Mouse (Mus musculus) embryonic facial prominence, embryonic 11.5 days (tissue): Measurements from ENCODE around the gene Slc13a5. TPM values are rescaled to one million over a fixed set of nuclear protein-coding genes. Genes with fewer than 3 reads are reported as not detected.

ENCODE experiments used
- ATAC-seq: fragments of 200-750 bp; cut with Nextera tagmentation; replicated peaks from 2 replicates; pipeline ENCODE4 v1.8.0; 2017; ENCODE audit warnings: low read depth; ENCODE audit not compliant: insufficient number of reproducible peaks, low FRiP score, low TSS enrichment
- DNase-seq: peaks from one replicate; pipeline ENCODE4 v3.0.0-alpha.2; 2015; ENCODE audit warnings: low spot score
- H3K27ac ChIP-seq: fragments of 300-500 bp; sonication (generic); replicated peaks from 2 replicates; pipeline ENCODE4 v1.5.1; 2014; ENCODE audit warnings: mild to moderate bottlenecking, low read depth, low read length, control low read depth
- H3K27me3 ChIP-seq: fragments of 300-500 bp; sonication (generic); 2 replicates; pipeline ENCODE4 v1.6.1; 2014; ENCODE audit warnings: mild to moderate bottlenecking, low read length, moderate library complexity, mixed read lengths; ENCODE audit not compliant: control insufficient read depth, insufficient read depth
- H3K36me3 ChIP-seq: fragments of 300-500 bp; sonication (generic); replicated peaks from 2 replicates; pipeline ENCODE4 v1.6.1; 2014; ENCODE audit warnings: low read depth, mild to moderate bottlenecking, low read length, moderate library complexity, mixed read lengths; ENCODE audit not compliant: control insufficient read depth, insufficient read depth
- H3K4me1 ChIP-seq: fragments of 300-500 bp; sonication (generic); 2 replicates; pipeline ENCODE4 v1.6.1; 2014; ENCODE audit warnings: low read length, mixed read lengths; ENCODE audit not compliant: control insufficient read depth, insufficient read depth
- H3K4me2 ChIP-seq: fragments of 300-500 bp; sonication (generic); 2 replicates; pipeline ENCODE4 v1.6.1; 2014; ENCODE audit warnings: low read depth, mild to moderate bottlenecking, control low read depth, low read length, moderate library complexity
- H3K4me3 ChIP-seq: fragments of 300-500 bp; sonication (generic); 2 replicates; pipeline ENCODE4 v1.5.1; 2014; ENCODE audit warnings: low read depth, low read length, control low read depth
- H3K9ac ChIP-seq: fragments of 300-500 bp; sonication (generic); replicated peaks from 2 replicates; pipeline ENCODE4 v1.6.1; 2014; ENCODE audit warnings: mild to moderate bottlenecking, control low read depth, low read length
- H3K9me3 ChIP-seq: fragments of 300-500 bp; sonication (generic); replicated peaks from 2 replicates; pipeline ENCODE4 v1.6.1; 2016; ENCODE audit warnings: mild to moderate bottlenecking, low read length, inconsistent platforms, mixed read lengths; ENCODE audit not compliant: control insufficient read depth
- WGBS: fragments of 180-500 bp; shearing (Covaris S2); extraction: QIAGEN DNeasy Blood & Tissue Kit; methylation state at CpG from one replicate; pipeline ENCODE4 v1.1.7; 2014; 5-methylcytosine and 5-hydroxymethylcytosine counted together
- polyA plus RNA-seq: library from polyadenylated mRNA; unstranded; fragments of >200 nt; fragmentation: Nextera tagmentation; extraction: Ambion mirVana; gene quantifications from 2 replicates; pipeline ENCODE4 v1.2.1, GENCODE M21; 2014

Slc13a5 gene
- polyA plus RNA-seq, 1 experiment from 2014 or later, result not detected

GRCm38 (mm10) chr11:72240062-72240860, 26.8 kb downstream of the Slc13a5 start:
- H3K4me3 ChIP-seq, result no peak overlapping the region
- H3K36me3 ChIP-seq, result no peaks in the 10 kb centered on the region
- no peaks in the 10 kb centered on the region for H3K9me3 ChIP-seq
- H3K4me2 ChIP-seq, result no peak overlapping the region
- no peak overlapping the region for H3K9ac ChIP-seq
- no peaks in the 10 kb centered on the region for H3K4me1 ChIP-seq
- no peak overlapping the region for H3K27ac ChIP-seq
- no peak for ATAC-seq
- DNase-seq, result no peak
- 66% methylated on average over 4 of the region's 4 CpGs for WGBS
- H3K27me3 ChIP-seq, result no peaks in the 10 kb centered on the region

- Histone ChIP-seq H3K4me2 (no peak overlapping the region), H3K4me3 (no peak overlapping the region), H3K27me3 (no peaks in the 10 kb centered on the region), H3K4me1 (no peaks in the 10 kb centered on the region), H3K9me3 (no peaks in the 10 kb centered on the region), H3K27ac (no peak overlapping the region), H3K9ac (no peak overlapping the region), H3K36me3 (no peaks in the 10 kb centered on the region)
- DNase-seq (no peak), ATAC-seq (no peak)
- WGBS, result 69% methylated on average over 5 of the region's 5 CpGs
Measured at GRCm38 (mm10) chr11:72234013-72234412, 33.0 kb downstream of the Slc13a5 start.

DNA sequence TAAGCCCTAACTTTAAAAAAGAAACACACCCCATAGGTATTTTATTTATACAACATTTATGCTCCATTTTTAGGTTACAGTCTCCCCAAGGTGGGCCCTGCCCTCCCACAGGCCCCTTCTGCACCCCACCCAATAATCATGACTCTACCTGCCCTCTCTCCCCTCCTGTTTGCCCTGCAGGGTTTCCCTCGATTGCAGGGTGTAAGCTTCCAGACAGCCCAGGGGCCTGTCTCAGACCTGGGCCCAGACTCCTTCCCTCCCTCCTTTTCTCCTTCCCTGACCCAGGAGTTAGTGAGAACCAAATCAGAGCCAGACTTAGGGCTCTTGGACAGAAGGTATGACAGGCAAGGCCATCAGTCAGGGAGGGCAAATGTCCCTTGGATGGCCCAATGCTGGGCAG, 34.0 kb downstream of the Slc13a5 start:
- Histone ChIP-seq H3K27ac (no peak overlapping the region), H3K4me3 (no peak overlapping the region), H3K4me1 (no peaks in the 10 kb centered on the region), H3K36me3 (no peaks in the 10 kb centered on the region), H3K9me3 (no peaks in the 10 kb centered on the region), H3K27me3 (no peaks in the 10 kb centered on the region), H3K9ac (no peak overlapping the region), H3K4me2 (no peak overlapping the region)
- 62% methylated on average over 1 of the region's 1 CpGs for WGBS
- ATAC-seq (no peak), DNase-seq (no peak)

DNA sequence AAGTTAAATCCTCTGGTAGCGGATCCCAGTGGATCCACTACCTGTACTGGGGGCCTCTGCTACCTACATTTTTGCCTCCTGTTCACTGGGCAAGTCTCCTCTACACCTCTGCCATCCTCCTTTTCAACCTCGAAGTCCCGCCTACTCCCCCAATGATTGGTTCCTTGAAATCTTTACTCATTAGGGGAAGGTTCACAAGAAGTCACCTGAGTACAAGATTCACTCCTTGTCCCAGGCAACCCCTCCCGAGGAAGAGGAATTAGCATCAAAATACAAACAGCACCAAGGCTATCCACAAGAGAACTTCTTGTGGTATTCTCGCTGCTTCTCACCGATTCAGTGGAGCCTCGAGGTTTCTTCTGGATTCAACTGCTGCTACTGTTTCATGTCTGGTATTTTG, 35.0 kb downstream of the Slc13a5 start:
- Histone ChIP-seq H3K9me3 (no peaks in the 10 kb centered on the region), H3K4me1 (no peaks in the 10 kb centered on the region), H3K27ac (no peak overlapping the region), H3K9ac (no peak overlapping the region), H3K4me2 (no peak overlapping the region), H3K27me3 (no peaks in the 10 kb centered on the region), H3K4me3 (no peak overlapping the region), H3K36me3 (no peaks in the 10 kb centered on the region)
- DNase-seq (no peak), ATAC-seq (no peak)
- 83% methylated on average over 7 of the region's 7 CpGs for WGBS

DNA sequence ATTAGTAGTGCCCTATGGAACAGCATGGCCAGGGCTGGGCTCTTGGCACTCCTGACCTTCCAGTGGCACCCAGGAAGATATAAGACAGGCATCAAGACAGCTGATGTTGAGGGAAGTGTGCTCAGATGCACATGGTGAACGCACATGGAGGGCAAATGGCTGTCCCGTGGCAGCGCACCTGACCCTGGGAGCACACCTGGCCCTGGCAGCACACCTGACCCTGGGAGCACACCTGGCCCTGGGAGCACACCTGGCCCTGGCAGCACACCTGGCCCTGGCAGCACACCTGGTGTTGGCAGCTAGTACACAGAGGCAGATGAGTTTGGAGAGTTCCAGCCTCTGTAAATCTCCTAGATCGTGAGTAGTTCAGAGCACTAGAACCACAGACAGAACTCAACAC, 38.5 kb downstream of the Slc13a5 start:
- DNase-seq (no peak), ATAC-seq (no peak)
- WGBS, result 92% methylated on average over 4 of the region's 4 CpGs
- no peaks in the 10 kb centered on the region for H3K9me3 ChIP-seq
- H3K9ac ChIP-seq, result no peak overlapping the region
- H3K27ac ChIP-seq, result no peak overlapping the region
- H3K4me3 ChIP-seq, result no peak overlapping the region
- H3K36me3 ChIP-seq, result no peaks in the 10 kb centered on the region
- no peaks in the 10 kb centered on the region for H3K27me3 ChIP-seq
- no peaks in the 10 kb centered on the region for H3K4me1 ChIP-seq
- no peak overlapping the region for H3K4me2 ChIP-seq

GRCm38 (mm10) chr11:72226901-72227300, 40.1 kb downstream of the Slc13a5 start:
- DNase-seq (no peak), ATAC-seq (no peak)
- Histone ChIP-seq H3K4me2 (no peak overlapping the region), H3K9ac (no peak overlapping the region), H3K27ac (no peak overlapping the region), H3K9me3 (no peaks in the 10 kb centered on the region), H3K4me1 (no peaks in the 10 kb centered on the region), H3K27me3 (no peaks in the 10 kb centered on the region), H3K36me3 (no peaks in the 10 kb centered on the region), H3K4me3 (no peak overlapping the region)
- WGBS, result 77% methylated on average over 6 of the region's 6 CpGs

DNA sequence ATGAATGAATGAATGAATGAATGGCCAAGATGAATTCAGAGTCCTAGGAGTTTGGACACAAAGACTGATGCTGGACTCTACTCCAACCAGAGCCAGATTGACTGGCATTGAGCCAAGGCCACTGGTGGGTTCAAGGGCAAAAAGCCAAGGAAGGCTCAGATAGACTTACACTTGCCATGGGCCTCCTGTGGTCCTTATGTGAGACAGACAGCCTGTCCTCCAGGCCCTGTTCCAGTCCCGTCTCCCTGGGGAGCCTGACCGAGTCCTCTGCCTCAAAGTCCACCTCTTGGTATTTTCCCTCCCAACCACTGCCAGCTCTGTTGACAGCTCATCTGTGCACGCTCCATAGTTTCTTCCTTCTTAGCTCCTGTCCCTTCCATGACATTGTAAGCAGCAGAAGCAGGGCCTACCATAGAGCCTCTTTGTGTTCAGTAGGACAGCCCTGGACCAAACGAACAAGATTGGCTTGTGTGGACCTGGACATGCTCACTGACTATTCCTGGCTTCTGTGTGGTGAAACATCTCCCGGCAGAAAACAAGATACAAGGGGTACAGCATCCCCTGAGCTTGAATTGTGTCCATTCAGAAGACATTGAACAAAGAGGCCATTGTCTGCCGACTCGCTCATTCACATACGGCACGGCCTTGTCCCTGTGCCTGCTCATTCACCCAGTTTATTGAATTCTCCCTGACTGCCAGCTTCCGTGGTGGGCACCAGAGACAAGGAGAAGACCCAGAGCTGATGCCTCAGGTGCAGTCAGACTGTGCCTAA, 40.8 kb downstream of the Slc13a5 start:
- Histone ChIP-seq H3K4me3 (no peak overlapping the region), H3K9me3 (no peaks in the 10 kb centered on the region), H3K4me1 (no peaks in the 10 kb centered on the region), H3K9ac (no peak overlapping the region), H3K4me2 (no peak overlapping the region), H3K36me3 (no peaks in the 10 kb centered on the region), H3K27ac (no peak overlapping the region), H3K27me3 (no peaks in the 10 kb centered on the region)
- 32% methylated on average over 10 of the region's 10 CpGs for WGBS
- DNase-seq (no peak), ATAC-seq (no peak)

DNA sequence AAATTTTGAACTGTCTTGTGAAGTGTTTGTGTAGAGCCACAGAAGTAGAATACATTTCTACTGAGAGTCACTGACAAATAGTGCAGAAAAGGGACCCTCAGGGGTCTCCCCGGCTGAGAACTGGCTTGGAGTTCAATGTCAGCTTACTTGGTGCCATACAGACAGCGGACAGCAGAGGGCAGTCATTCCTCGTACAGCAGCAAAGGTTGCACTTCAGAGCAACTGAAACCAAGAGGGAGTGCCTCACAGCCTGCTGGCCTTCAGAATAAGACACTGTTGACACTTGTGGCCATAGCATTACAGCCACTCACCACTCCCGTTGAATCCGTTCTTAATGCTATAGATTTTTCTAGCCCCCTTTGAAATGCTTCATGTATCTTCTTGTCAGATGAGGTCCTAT, 42.2 kb downstream of the Slc13a5 start:
- Histone ChIP-seq H3K9me3 (no peaks in the 10 kb centered on the region), H3K4me2 (no peak overlapping the region), H3K4me1 (no peaks in the 10 kb centered on the region), H3K9ac (no peak overlapping the region), H3K27ac (no peak overlapping the region), H3K27me3 (no peaks in the 10 kb centered on the region), H3K4me3 (no peak overlapping the region), H3K36me3 (no peaks in the 10 kb centered on the region)
- WGBS, result 18% methylated on average over 5 of the region's 5 CpGs
- DNase-seq, result peak; percentile 79
- ATAC-seq, result no peak
